Comparison of ENCODE assay signal across 7 mouse cellular contexts in genomic region chr13:36578569-36579333, GRCm38 (mm10).
DNase-seq lines count a peak whose midpoint lies in the region; ATAC-seq lines count a peak whose summit lies in the region.

No protein-coding gene starts in this region.

- H3K4me1 ChIP-seq in embryonic facial prominence, embryonic 15.5 days: peaks cover 23% of the 10 kb centered on the region
- H3K4me1 ChIP-seq in heart, embryonic 10.5 days: peaks cover 46% of the 10 kb centered on the region
- peaks cover 8% of the 10 kb centered on the region; the same call in 1 of the 2 replicates for H3K4me1 ChIP-seq in kidney, embryonic 14.5 days (ENCODE audit: control insufficient read depth, insufficient read depth, low read length)
- H3K4me1 ChIP-seq in limb, embryonic 12.5 days (replicated peaks): peaks cover 28% of the 10 kb centered on the region
- H3K4me1 ChIP-seq in midbrain, embryonic 15.5 days: peaks cover 38% of the 10 kb centered on the region

- H3K4me2 ChIP-seq in embryonic facial prominence, embryonic 15.5 days (replicated peaks): peak overlapping the region; percentile 80
- peak overlapping the region; percentile 74 for H3K4me2 ChIP-seq in kidney, embryonic 14.5 days (replicated peaks; ENCODE audit: low read depth, low read length)
- H3K4me2 ChIP-seq in limb, embryonic 12.5 days: peak overlapping the region; percentile 62
- peak overlapping the region; percentile 57 for H3K4me2 ChIP-seq in midbrain, embryonic 15.5 days

- no peaks in the 10 kb centered on the region for H3K36me3 ChIP-seq in embryonic facial prominence, embryonic 15.5 days
- H3K36me3 ChIP-seq in heart, embryonic 10.5 days: no peaks in the 10 kb centered on the region
- H3K36me3 ChIP-seq in kidney, embryonic 14.5 days (ENCODE audit: control insufficient read depth, insufficient read depth, low read length): no peaks in the 10 kb centered on the region
- H3K36me3 ChIP-seq in limb, embryonic 12.5 days: no peaks in the 10 kb centered on the region
- H3K36me3 ChIP-seq in midbrain, embryonic 15.5 days (replicated peaks): no peaks in the 10 kb centered on the region

- peak overlapping the region; percentile 39; the same call in 1 of the 2 replicates for H3K27ac ChIP-seq in embryonic facial prominence, embryonic 15.5 days (replicated peaks)
- peak overlapping the region; percentile 88 for H3K27ac ChIP-seq in heart, embryonic 10.5 days
- H3K27ac ChIP-seq in kidney, embryonic 14.5 days (ENCODE audit: low read depth, low read length): 0 out of 2 replicates have a peak overlapping the region, but pooled peaks have one; percentile 14
- peak overlapping the region; percentile 83 for H3K27ac ChIP-seq in limb, embryonic 12.5 days
- H3K27ac ChIP-seq in midbrain, embryonic 15.5 days: peak overlapping the region; percentile 87

- DNase-seq in c-Kit-positive CD71-negative TER-119-negative erythroid progenitor cells, embryonic 14.5 days (ENCODE audit: low read depth): peak; percentile 14
- peak; percentile 85 for DNase-seq in heart, embryonic 10.5 days (ENCODE audit: low spot score)
- DNase-seq in telencephalon, adult 2 months (ENCODE audit: low read depth, low spot score): peak; percentile 82

- peak overlapping the region; percentile 54 for H3K4me3 ChIP-seq in embryonic facial prominence, embryonic 15.5 days (replicated peaks)
- peak overlapping the region; percentile 64 for H3K4me3 ChIP-seq in heart, embryonic 10.5 days
- peak overlapping the region; percentile 53 for H3K4me3 ChIP-seq in kidney, embryonic 14.5 days (ENCODE audit: low read length)
- H3K4me3 ChIP-seq in limb, embryonic 12.5 days (replicated peaks): peak overlapping the region; percentile 54
- peak overlapping the region; percentile 46 for H3K4me3 ChIP-seq in midbrain, embryonic 15.5 days

- peak overlapping the region; percentile 28 for H3K9ac ChIP-seq in embryonic facial prominence, embryonic 15.5 days
- H3K9ac ChIP-seq in kidney, embryonic 14.5 days (ENCODE audit: low read depth, low read length): peak overlapping the region; percentile 55
- H3K9ac ChIP-seq in limb, embryonic 12.5 days (replicated peaks): peak overlapping the region; percentile 57
- H3K9ac ChIP-seq in midbrain, embryonic 15.5 days: peak overlapping the region; percentile 49

- H3K9me3 ChIP-seq in embryonic facial prominence, embryonic 15.5 days (replicated peaks): no peaks in the 10 kb centered on the region
- no peaks in the 10 kb centered on the region for H3K9me3 ChIP-seq in heart, embryonic 10.5 days
- no peaks in the 10 kb centered on the region for H3K9me3 ChIP-seq in kidney, embryonic 14.5 days (ENCODE audit: control insufficient read depth, low read length)
- no peaks in the 10 kb centered on the region for H3K9me3 ChIP-seq in limb, embryonic 12.5 days
- no peaks in the 10 kb centered on the region for H3K9me3 ChIP-seq in midbrain, embryonic 15.5 days

- WGBS in embryonic facial prominence, embryonic 15.5 days: 2% methylated on average over 41 of the region's 41 CpGs
- WGBS in heart, embryonic 10.5 days: 2% methylated on average over 41 of the region's 41 CpGs
- WGBS in kidney, embryonic 14.5 days: 3% methylated on average over 41 of the region's 41 CpGs
- 2% methylated on average over 41 of the region's 41 CpGs for WGBS in limb, embryonic 12.5 days
- WGBS in midbrain, embryonic 15.5 days: 2% methylated on average over 41 of the region's 41 CpGs

- peak; percentile 93 for ATAC-seq in embryonic facial prominence, embryonic 15.5 days (ENCODE audit: insufficient number of reproducible peaks, low FRiP score, low TSS enrichment, low read depth)
- peak; percentile 97 for ATAC-seq in kidney, embryonic 14.5 days (ENCODE audit: low FRiP score, low TSS enrichment)
- peak; percentile 90 for ATAC-seq in limb, embryonic 12.5 days (ENCODE audit: insufficient number of reproducible peaks, insufficient read depth, low FRiP score, low TSS enrichment, low read depth)
- ATAC-seq in midbrain, embryonic 15.5 days (replicated peaks): peak; percentile 98

- peaks cover 6% of the 10 kb centered on the region for H3K27me3 ChIP-seq in embryonic facial prominence, embryonic 15.5 days
- H3K27me3 ChIP-seq in heart, embryonic 10.5 days (ENCODE audit: insufficient read depth, poor library complexity, severe bottlenecking): no peaks in the 10 kb centered on the region
- H3K27me3 ChIP-seq in kidney, embryonic 14.5 days (ENCODE audit: control insufficient read depth, insufficient read depth, low read length): no peaks in the 10 kb centered on the region
- H3K27me3 ChIP-seq in limb, embryonic 12.5 days: peaks cover 12% of the 10 kb centered on the region; the same call in 1 of the 2 replicates
- no peaks in the 10 kb centered on the region for H3K27me3 ChIP-seq in midbrain, embryonic 15.5 days (replicated peaks)

Comparison
In these comparisons a context has a peak if more than half of its experiments do, and no peak if none do; other contexts are left out.
1. Peak in every context shown above with its lines: DNase-seq, ATAC-seq, H3K4me3 ChIP-seq and H3K27ac ChIP-seq.
2. DNase-seq: peak in every context shown above with its lines; median percentile 85 in heart, embryonic 10.5 days; 82 in telencephalon, adult 2 months; 14 in c-Kit-positive CD71-negative TER-119-negative erythroid progenitor cells, embryonic 14.5 days.
3. H3K27ac ChIP-seq: peak in every context shown above with its lines; median percentile 88 in heart, embryonic 10.5 days; 87 in midbrain, embryonic 15.5 days; 83 in limb, embryonic 12.5 days; 39 in embryonic facial prominence, embryonic 15.5 days; 14 in kidney, embryonic 14.5 days.